Mouse (Mus musculus) cortical plate, adult 2 months (tissue): ENCODE data around the gene Sgms1.

Experiments
- CTCF ChIP-seq: fragments of 200-500 bp; IDR thresholded peaks from 2 replicates; pipeline ENCODE4 v1.5.1; 2011; ENCODE audit warnings: mild to moderate bottlenecking, control low read depth, low read length; ENCODE audit not compliant: insufficient read depth; ENCODE audit errors: extremely low read depth
- POLR2A ChIP-seq: fragments of 200-500 bp; IDR thresholded peaks from 2 replicates; pipeline ENCODE4 v1.6.1; 2011; ENCODE audit warnings: mild to moderate bottlenecking, low read length, control low read depth; ENCODE audit not compliant: insufficient read depth; ENCODE audit errors: extremely low read depth

DNA sequence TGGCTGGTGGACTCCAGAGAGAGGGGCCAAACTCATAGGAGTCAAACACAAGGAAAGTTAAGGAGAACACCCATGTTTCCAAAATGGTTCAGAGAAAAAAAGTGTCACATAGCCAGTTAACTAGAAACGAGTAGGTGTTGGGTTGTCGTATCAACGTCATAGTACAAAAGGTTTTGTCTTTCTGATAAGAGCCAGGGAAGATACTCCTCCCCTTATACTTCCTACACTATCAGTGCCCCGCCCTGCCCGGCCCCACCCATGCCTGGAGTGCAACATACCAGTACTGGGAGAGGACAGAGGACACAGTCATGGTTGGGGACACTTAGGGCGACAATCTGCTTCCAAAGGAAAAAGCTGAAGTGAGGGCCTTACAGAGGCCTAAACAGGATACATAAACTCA lies 232.5 kb downstream of the Sgms1 start:
- TF ChIP-seq CTCF (no peak), POLR2A (no peak)
